Mouse (Mus musculus) adrenal gland, adult 2 months (tissue): ENCODE measurements around the gene Casp3. TPM values are rescaled to one million over a fixed set of nuclear protein-coding genes. Genes with fewer than 3 reads are reported as not detected.
"Not testable (repeated sequence)": the region's sequence is repeated elsewhere in the genome, so short reads cannot be mapped to it uniquely, and the experiment has no call there.

Source experiments
- DNase-seq: peaks from one replicate; pipeline ENCODE4 v3.0.0; 2021
- long read RNA-seq: library from polyadenylated mRNA; stranded (forward); transcript quantifications from one replicate; pipeline ENCODE4 v2.0.0, GENCODE M21; 2021
- polyA plus RNA-seq: library from polyadenylated mRNA; depleted of rRNA; stranded (reverse); fragments of >200 nt; gene quantifications from 2 replicates; pipeline ENCODE4 v1.2.3, GENCODE M21; 2012; rRNA removed
- total RNA-seq, 2 experiments: library from RNA; stranded (reverse); gene quantifications; 2 replicates each; pipeline ENCODE4 v1.2.3; 2021

Gene Casp3
- total RNA-seq (10 to 100 TPM; 16.3 to 18.4 TPM), polyA plus RNA-seq (0.94 and 1.0 TPM in 2 replicates)
- long read RNA-seq, transcript Casp3-204 (7 exons, 2,601 nt) = major isoform, 5 of 12 reads
- long read RNA-seq, partial matches to known transcripts = 4 of 12 reads
- long read RNA-seq, other reads (novel, unspliced or antisense) = 2 of 12 reads

- DNase-seq = peak; percentile 99
These were observed at the start of gene Casp3, which contains the start of gene Primpol for GRCm38 (mm10) chr8:46616879-46617689. TSS of gene Casp3 (plus strand) at chr8:46617291. TSS of gene Primpol (minus strand) at chr8:46617212.

- DNase-seq = no peak
These were observed 49.1 kb upstream of the Casp3 start for GRCm38 (mm10) chr8:46567946-46568345.

GRCm38 (mm10) chr8:46568942-46569341 lies 48.1 kb upstream of the Casp3 start:
- no peak for DNase-seq

GRCm38 (mm10) chr8:46569659-46570441 lies 47.2 kb upstream of the Casp3 start:
- no peak for DNase-seq

- DNase-seq = no peak
These were observed 46.4 kb upstream of the Casp3 start for GRCm38 (mm10) chr8:46570673-46571072.

- DNase-seq = no peak
These were observed 43.6 kb upstream of the Casp3 start for GRCm38 (mm10) chr8:46573446-46573845.

- DNase-seq = no peak
These were observed 43.1 kb upstream of the Casp3 start for GRCm38 (mm10) chr8:46573964-46574363.

GRCm38 (mm10) chr8:46578794-46579193 lies 38.3 kb upstream of the Casp3 start:
- no peak for DNase-seq

GRCm38 (mm10) chr8:46584328-46584727 lies 32.8 kb upstream of the Casp3 start:
- DNase-seq = not testable (repeated sequence)

GRCm38 (mm10) chr8:46585576-46585975 lies 31.5 kb upstream of the Casp3 start:
- DNase-seq = no peak

- no peak for DNase-seq
These were observed 29.2 kb upstream of the Casp3 start for GRCm38 (mm10) chr8:46587911-46588310.

GRCm38 (mm10) chr8:46588663-46589062 lies 28.4 kb upstream of the Casp3 start:
- no peak for DNase-seq

GRCm38 (mm10) chr8:46593067-46593466 lies 24.0 kb upstream of the Casp3 start:
- no peak for DNase-seq

- no peak for DNase-seq
These were observed 23.3 kb upstream of the Casp3 start for GRCm38 (mm10) chr8:46593772-46594171.

- no peak for DNase-seq
These were observed 21.5 kb upstream of the Casp3 start for GRCm38 (mm10) chr8:46595593-46595992.

- DNase-seq = no peak
These were observed 20.6 kb upstream of the Casp3 start for GRCm38 (mm10) chr8:46596530-46596929.

- DNase-seq = peak; percentile 41
These were observed 19.7 kb upstream of the Casp3 start for GRCm38 (mm10) chr8:46597411-46597810.

- DNase-seq = peak; percentile 47
These were observed 19.0 kb upstream of the Casp3 start for GRCm38 (mm10) chr8:46598114-46598513.

- DNase-seq = no peak
These were observed 18.3 kb upstream of the Casp3 start for GRCm38 (mm10) chr8:46598753-46599152.

GRCm38 (mm10) chr8:46599314-46599904 lies 17.7 kb upstream of the Casp3 start:
- DNase-seq = no peak

GRCm38 (mm10) chr8:46600959-46601707 lies 16.0 kb upstream of the Casp3 start:
- DNase-seq = no peak

GRCm38 (mm10) chr8:46603587-46603986 lies 13.5 kb upstream of the Casp3 start:
- no peak for DNase-seq
